Mouse (Mus musculus) bone marrow, adult 2 months (tissue): ENCODE results near the gene Tpcn1. TPM values are rescaled to one million over a fixed set of nuclear protein-coding genes. Genes with fewer than 3 reads are reported as not detected.

Experiments
- H3K27ac ChIP-seq: fragments of 200-500 bp; 2 replicates; pipeline ENCODE4 v1.5.1; 2012; ENCODE audit warnings: low read depth, mild to moderate bottlenecking, control low read depth, inconsistent platforms, low read length; ENCODE audit not compliant: control insufficient read depth, poor library complexity, insufficient read depth
- H3K4me1 ChIP-seq: fragments of 200-500 bp; 2 replicates; pipeline ENCODE4 v1.6.1; 2011; ENCODE audit warnings: low read length; ENCODE audit not compliant: control insufficient read depth, insufficient read depth
- H3K4me3 ChIP-seq: fragments of 200-500 bp; replicated peaks from 2 replicates; pipeline ENCODE3; 2011; ENCODE audit warnings: mild to moderate bottlenecking, low read depth, low read length, control low read depth; ENCODE audit not compliant: control insufficient read depth
- CTCF ChIP-seq: fragments of 200-500 bp; IDR thresholded peaks from 2 replicates; pipeline ENCODE4 v1.5.1; 2011; ENCODE audit warnings: low read length, control low read depth; ENCODE audit not compliant: control insufficient read depth, insufficient read depth
- POLR2A ChIP-seq: fragments of 200-500 bp; IDR thresholded peaks from 2 replicates; pipeline ENCODE4 v1.6.1; 2011; ENCODE audit warnings: low read depth, mild to moderate bottlenecking, control low read depth, low read length, borderline replicate concordance; ENCODE audit not compliant: control insufficient read depth
- WGBS: fragments of 180-500 bp; shearing (Covaris S2); methylation state at CpG from one replicate; pipeline ENCODE4 v1.1.7; 2018; 5-methylcytosine and 5-hydroxymethylcytosine counted together
- polyA plus RNA-seq: library from polyadenylated mRNA; stranded (reverse); fragments of >200 nt; gene quantifications from 2 replicates; pipeline ENCODE4 v1.2.4, GENCODE M21; 2011; ENCODE audit warnings: low replicate concordance; ENCODE audit not compliant: missing spikeins, insufficient read depth, insufficient read length

The Tpcn1 gene
- polyA plus RNA-seq, 1 experiment, result 46.7 TPM

DNA sequence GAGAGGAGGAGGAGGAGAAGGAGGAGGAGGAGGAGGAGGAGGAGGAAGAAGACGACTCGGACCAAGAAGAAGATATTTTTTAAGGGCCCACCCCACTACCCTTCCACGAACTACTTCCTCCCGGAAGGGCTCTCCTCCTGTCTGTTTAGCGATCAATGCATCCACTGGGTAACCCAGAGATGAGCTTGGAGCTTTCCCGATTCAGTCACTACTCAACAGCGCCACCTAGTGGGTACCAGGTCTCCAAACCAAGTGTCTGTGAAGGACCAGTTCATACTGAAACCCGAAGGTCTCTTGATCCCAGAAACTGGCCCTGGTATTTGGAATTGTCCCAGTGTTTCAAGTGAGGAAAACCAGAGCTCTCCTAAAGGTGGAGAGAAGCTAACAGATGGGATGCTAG, 17.2 kb upstream of the Tpcn1 start:
- no peak overlapping the region for H3K27ac ChIP-seq
- TF ChIP-seq POLR2A (no peak), CTCF (peak; percentile 88)
- no peak overlapping the region for H3K4me3 ChIP-seq
- 2% methylated on average over 8 of the region's 8 CpGs for WGBS
- no peaks in the 10 kb centered on the region for H3K4me1 ChIP-seq

DNA sequence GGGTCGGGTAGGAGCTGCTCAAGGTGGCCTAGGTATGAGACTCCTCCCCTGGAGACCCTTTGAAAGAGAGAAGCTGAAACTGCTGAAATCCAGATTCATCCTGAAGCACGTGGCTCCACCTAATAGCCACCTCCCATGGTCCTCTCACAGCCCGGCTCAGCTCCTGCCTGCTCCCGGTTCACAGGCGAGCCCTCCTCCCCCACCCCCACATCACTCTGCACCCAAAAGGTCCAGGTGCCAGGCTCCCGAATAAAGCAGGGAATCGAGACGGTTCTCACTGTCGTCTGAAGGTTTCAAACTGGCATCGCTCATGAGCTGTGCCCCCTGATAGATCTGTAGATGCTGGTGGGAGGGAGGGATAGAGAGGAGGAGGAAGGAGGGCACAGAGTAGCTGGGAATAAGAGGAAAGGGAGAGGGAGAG, 16.8 kb upstream of the Tpcn1 start:
- no peak for TF ChIP-seq POLR2A
- no peak for TF ChIP-seq CTCF
- 6% methylated on average over 10 of the region's 10 CpGs for WGBS
- no peak overlapping the region for H3K4me3 ChIP-seq
- H3K4me1 ChIP-seq, result no peaks in the 10 kb centered on the region
- H3K27ac ChIP-seq, result no peak overlapping the region

- H3K4me3 ChIP-seq, result no peak overlapping the region
- peaks cover 3% of the 10 kb centered on the region; the same call in 1 of the 2 replicates for H3K4me1 ChIP-seq
- no peak for TF ChIP-seq POLR2A
- peak; percentile 80 for TF ChIP-seq CTCF
- WGBS, result 5% methylated on average over 6 of the region's 6 CpGs
- H3K27ac ChIP-seq, result no peak overlapping the region
Observed at GRCm38 (mm10) chr5:120604839-120605238, 16.4 kb upstream of the Tpcn1 start.

DNA sequence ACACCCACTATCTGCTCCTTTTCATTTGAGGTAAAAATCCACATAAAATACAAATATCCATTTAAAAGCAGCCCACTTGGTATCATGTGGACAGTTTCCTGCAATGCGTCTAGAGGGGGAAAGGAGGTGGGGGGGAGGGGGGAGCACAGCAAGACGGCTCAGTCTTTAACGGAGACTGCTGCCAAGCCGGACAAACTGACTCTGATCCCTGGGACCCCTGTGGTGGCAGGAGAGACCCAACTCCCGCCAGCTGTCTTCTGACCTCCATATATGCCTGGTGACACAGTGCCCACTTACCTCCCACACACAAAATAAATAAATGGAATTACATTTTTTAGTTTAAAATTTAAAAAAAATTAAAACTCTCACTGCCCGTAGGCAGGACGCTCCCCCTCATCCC, 15.0 kb upstream of the Tpcn1 start:
- 89% methylated on average over 7 of the region's 7 CpGs for WGBS
- TF ChIP-seq CTCF, result no peak
- no peak for TF ChIP-seq POLR2A
- Histone ChIP-seq H3K4me3 (no peak overlapping the region), H3K4me1 (peaks cover 5% of the 10 kb centered on the region; the same call in 1 of the 2 replicates), H3K27ac (no peak overlapping the region)

- peaks cover 5% of the 10 kb centered on the region; the same call in 1 of the 2 replicates for H3K4me1 ChIP-seq
- WGBS, result 92% methylated on average over 12 of the region's 12 CpGs
- H3K4me3 ChIP-seq, result no peak overlapping the region
- H3K27ac ChIP-seq, result no peak overlapping the region
- no peak for TF ChIP-seq CTCF
- TF ChIP-seq POLR2A, result no peak
Observed at GRCm38 (mm10) chr5:120602210-120602609, 13.7 kb upstream of the Tpcn1 start.

DNA sequence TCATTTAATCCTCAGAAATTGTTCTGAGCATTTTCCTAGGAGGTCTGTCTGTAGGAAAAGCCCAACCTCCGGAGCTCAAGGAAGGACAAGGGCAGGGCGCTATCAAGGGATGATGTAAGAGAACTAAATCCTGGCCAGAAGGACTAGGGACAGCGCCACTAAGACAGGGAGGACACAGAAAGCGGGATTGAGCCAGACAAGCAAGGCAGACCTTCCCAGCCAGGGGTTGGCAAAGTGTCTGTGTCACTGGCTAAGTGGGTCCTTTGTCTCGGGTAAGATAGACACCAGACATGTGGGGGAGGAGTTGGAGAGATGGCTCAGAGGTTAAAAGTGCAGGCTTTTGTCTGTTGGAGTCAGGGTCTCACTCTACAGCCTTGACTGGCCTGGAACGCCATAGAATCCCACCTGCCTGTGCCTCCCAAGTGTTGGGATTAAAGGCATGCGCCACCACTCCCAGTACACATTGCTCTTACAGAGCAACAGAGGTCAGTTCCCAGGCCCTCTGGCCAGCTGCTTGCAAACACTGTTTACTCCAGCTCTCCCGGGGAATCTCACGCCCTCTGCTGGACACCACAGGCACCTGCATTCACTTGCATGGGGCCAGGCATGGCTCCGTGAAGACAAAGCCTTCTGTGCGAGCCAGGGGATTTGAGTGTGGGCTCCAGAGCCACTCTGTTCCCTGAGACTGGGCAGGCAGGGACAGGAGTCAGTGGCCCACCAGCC, 12.6 kb upstream of the Tpcn1 start:
- peak; percentile 77 for TF ChIP-seq CTCF
- TF ChIP-seq POLR2A, result no peak
- Histone ChIP-seq H3K4me1 (peaks cover 5% of the 10 kb centered on the region; the same call in 1 of the 2 replicates), H3K27ac (no peak overlapping the region), H3K4me3 (no peak overlapping the region)
- 72% methylated on average over 11 of the region's 11 CpGs for WGBS

DNA sequence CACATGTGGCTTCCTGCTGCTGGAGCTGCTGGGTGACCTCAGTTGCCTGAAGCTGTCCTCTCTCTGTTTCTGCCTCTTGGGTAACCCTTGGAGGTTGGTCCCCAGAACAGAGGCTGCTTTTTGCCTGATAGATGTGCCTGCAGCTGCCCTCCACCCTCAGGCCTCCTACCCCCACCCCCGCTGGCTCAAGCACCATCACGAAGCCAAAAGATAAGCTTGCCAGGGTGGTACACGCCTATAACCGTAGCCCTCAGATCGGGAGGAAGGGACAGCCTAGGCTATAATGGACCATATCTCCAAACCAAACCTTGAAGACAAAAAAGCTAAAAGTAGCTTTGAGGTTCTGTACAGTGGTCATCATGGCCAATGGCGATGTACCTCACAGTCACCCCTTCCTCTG, 11.2 kb upstream of the Tpcn1 start:
- no peak for TF ChIP-seq CTCF
- TF ChIP-seq POLR2A, result no peak
- Histone ChIP-seq H3K27ac (peak overlapping the region; percentile 50), H3K4me3 (no peak overlapping the region), H3K4me1 (peaks cover 5% of the 10 kb centered on the region; the same call in 1 of the 2 replicates)
- 61% methylated on average over 6 of the region's 6 CpGs for WGBS

DNA sequence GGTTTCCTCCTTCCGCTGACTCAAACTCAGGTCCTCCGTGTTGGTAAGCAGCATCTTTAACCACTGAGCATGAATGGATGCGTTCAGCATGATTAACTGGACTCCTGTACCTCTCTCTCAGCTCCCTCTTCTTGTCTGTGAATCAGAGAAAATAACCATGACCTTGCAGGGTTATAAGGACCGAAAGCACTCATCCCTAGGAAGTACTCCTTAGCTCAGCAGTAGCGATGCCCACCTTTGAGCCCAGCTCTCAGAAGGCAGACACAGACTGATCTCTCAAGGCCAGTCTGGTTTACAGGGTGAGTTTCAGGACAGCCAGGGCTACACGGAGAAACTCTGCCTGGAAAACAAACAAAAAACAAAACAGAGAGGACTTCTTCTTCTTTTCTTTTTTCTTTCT, 6.0 kb upstream of the Tpcn1 start:
- no peak overlapping the region for H3K27ac ChIP-seq
- 90% methylated on average over 6 of the region's 6 CpGs for WGBS
- TF ChIP-seq POLR2A (no peak), CTCF (no peak)
- peaks cover 2% of the 10 kb centered on the region; the same call in 1 of the 2 replicates for H3K4me1 ChIP-seq
- H3K4me3 ChIP-seq, result no peak overlapping the region
